Mouse (Mus musculus) forebrain, postnatal 0 days (tissue): Measurements from ENCODE around the gene Ppp4r4. TPM values are rescaled to one million over a fixed set of nuclear protein-coding genes. Genes with fewer than 3 reads are reported as not detected.

Source experiments
- ATAC-seq: fragments of 200-750 bp; cut with Nextera tagmentation; 2 replicates; pipeline ENCODE4 v1.8.0; 2017; ENCODE audit warnings: mild to moderate bottlenecking, moderate library complexity
- DNase-seq: peaks from one replicate; pipeline ENCODE4 v3.0.0-alpha.2; 2015
- H3K27ac ChIP-seq: fragments of 300-500 bp; sonication (generic); 2 replicates; pipeline ENCODE4 v1.5.1; 2014; ENCODE audit warnings: low read depth, mild to moderate bottlenecking, antibody characterized with exemption, low read length, moderate library complexity, mixed read lengths
- H3K27me3 ChIP-seq: fragments of 300-500 bp; sonication (generic); 2 replicates; pipeline ENCODE4 v1.6.1; 2014; ENCODE audit warnings: mild to moderate bottlenecking, low read length, mixed read lengths; ENCODE audit not compliant: insufficient read depth
- H3K36me3 ChIP-seq: fragments of 300-500 bp; sonication (generic); 2 replicates; pipeline ENCODE4 v1.6.1; 2014; ENCODE audit warnings: mild to moderate bottlenecking, moderate library complexity; ENCODE audit not compliant: insufficient read depth
- H3K4me1 ChIP-seq: fragments of 300-500 bp; sonication (generic); 2 replicates; pipeline ENCODE4 v1.6.1; 2014; ENCODE audit warnings: antibody characterized with exemption; ENCODE audit not compliant: insufficient read depth
- H3K4me2 ChIP-seq: fragments of 300-500 bp; sonication (generic); 2 replicates; pipeline ENCODE4 v1.6.1; 2014; ENCODE audit warnings: low read depth, mild to moderate bottlenecking, moderate library complexity
- H3K4me3 ChIP-seq: fragments of 300-500 bp; sonication (generic); 2 replicates; pipeline ENCODE4 v1.5.1; 2014; ENCODE audit warnings: low read depth, low read length, mixed read lengths
- H3K9ac ChIP-seq: fragments of 300-500 bp; sonication (generic); 2 replicates; pipeline ENCODE4 v1.6.1; 2014; ENCODE audit warnings: mild to moderate bottlenecking
- H3K9me3 ChIP-seq: fragments of 300-500 bp; sonication (generic); 2 replicates; pipeline ENCODE4 v1.6.1; 2016; ENCODE audit warnings: low read length
- CTCF ChIP-seq: sonication (generic); IDR thresholded peaks from 2 replicates; pipeline ENCODE4 v1.5.1; 2016; ENCODE audit warnings: antibody characterized with exemption, control low read depth, low read depth
- WGBS: fragments of 180-500 bp; shearing (Covaris S2); extraction: QIAGEN DNeasy Blood & Tissue Kit; methylation state at CpG from one replicate; pipeline ENCODE4 v1.1.7; 2014; 5-methylcytosine and 5-hydroxymethylcytosine counted together
- polyA plus RNA-seq: library from polyadenylated mRNA; unstranded; fragments of >200 nt; fragmentation: Nextera tagmentation; extraction: Ambion mirVana; gene quantifications from 2 replicates; pipeline ENCODE4 v1.2.1, GENCODE M21; 2015
- total RNA-seq: library from RNA; depleted of rRNA; stranded (reverse); fragments of >200 nt; gene quantifications from 2 replicates; pipeline ENCODE4 v1.2.3, GENCODE M21; 2014

Gene Ppp4r4
- total and polyA plus RNA-seq, 2 experiments from 2014 or later: 3.4 to 12.4 TPM

DNA sequence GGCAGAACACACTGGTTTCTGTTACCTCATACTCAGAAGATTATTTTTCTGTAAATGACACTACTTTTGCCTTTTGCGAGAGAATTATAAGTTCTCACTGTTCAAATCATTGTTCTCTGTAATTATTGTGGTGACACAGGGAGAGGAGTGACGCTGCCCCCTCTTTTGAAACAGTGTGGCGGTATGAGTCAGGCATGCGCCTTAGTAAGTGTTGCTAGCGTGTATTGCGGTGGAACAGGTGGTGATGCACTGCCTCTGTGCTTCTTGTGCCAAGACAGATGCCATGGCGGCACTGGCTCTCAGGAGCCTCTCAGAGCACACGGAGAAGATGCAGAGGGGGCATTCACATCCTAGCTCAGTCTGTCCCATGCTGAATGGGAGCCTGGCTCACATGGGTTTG, 22.2 kb upstream of the Ppp4r4 start:
- Histone ChIP-seq H3K9ac (no peak overlapping the region), H3K27ac (no peak overlapping the region), H3K9me3 (no peaks in the 10 kb centered on the region), H3K36me3 (no peaks in the 10 kb centered on the region), H3K27me3 (no peaks in the 10 kb centered on the region), H3K4me1 (peaks cover 6% of the 10 kb centered on the region; the same call in 1 of the 2 replicates), H3K4me3 (no peak overlapping the region), H3K4me2 (no peak overlapping the region)
- TF ChIP-seq CTCF: no peak
- 70% methylated on average over 8 of the region's 8 CpGs for WGBS
- DNase-seq (peak; percentile 18), ATAC-seq (no peak)

GRCm38 (mm10) chr12:103511586-103511985, 20.5 kb upstream of the Ppp4r4 start:
- no peaks in the 10 kb centered on the region for H3K27me3 ChIP-seq
- H3K4me3 ChIP-seq: no peak overlapping the region
- H3K9me3 ChIP-seq: no peaks in the 10 kb centered on the region
- H3K4me1 ChIP-seq: peaks cover 6% of the 10 kb centered on the region; the same call in 1 of the 2 replicates
- no peak for ATAC-seq
- H3K27ac ChIP-seq: no peak overlapping the region
- no peak overlapping the region for H3K4me2 ChIP-seq
- no peak for DNase-seq
- no peak for TF ChIP-seq CTCF
- H3K36me3 ChIP-seq: no peaks in the 10 kb centered on the region
- no peak overlapping the region for H3K9ac ChIP-seq
- 53% methylated on average over 2 of the region's 2 CpGs for WGBS

DNA sequence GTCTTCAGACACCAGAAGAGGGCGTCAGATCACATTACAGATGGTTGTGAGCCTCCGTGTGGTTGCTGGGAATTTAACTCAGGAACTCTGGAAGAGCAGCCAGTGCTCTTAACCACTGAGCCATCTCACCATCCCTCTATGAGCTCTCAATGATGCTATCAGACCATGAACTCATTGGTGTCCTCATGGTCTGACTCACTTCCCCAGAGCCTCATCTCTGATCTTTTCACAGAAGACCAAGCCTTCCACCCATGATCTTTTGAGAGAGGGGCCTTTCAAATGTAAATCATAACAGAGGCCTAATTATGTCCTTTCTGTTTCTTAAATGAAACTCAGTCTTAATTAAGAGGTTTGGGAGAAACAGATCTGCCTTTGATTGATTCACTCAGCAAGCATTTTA, 19.0 kb upstream of the Ppp4r4 start:
- TF ChIP-seq CTCF: no peak
- Histone ChIP-seq H3K9me3 (no peaks in the 10 kb centered on the region), H3K4me2 (no peak overlapping the region), H3K4me3 (no peak overlapping the region), H3K36me3 (no peaks in the 10 kb centered on the region), H3K4me1 (peaks cover 6% of the 10 kb centered on the region; the same call in 1 of the 2 replicates), H3K9ac (no peak overlapping the region), H3K27ac (no peak overlapping the region; the same call in 1 of the 2 replicates), H3K27me3 (no peaks in the 10 kb centered on the region; the same call in 1 of the 2 replicates)
- ATAC-seq (peak; percentile 42), DNase-seq (no peak)
- 54% methylated on average over 2 of the region's 2 CpGs for WGBS

DNA sequence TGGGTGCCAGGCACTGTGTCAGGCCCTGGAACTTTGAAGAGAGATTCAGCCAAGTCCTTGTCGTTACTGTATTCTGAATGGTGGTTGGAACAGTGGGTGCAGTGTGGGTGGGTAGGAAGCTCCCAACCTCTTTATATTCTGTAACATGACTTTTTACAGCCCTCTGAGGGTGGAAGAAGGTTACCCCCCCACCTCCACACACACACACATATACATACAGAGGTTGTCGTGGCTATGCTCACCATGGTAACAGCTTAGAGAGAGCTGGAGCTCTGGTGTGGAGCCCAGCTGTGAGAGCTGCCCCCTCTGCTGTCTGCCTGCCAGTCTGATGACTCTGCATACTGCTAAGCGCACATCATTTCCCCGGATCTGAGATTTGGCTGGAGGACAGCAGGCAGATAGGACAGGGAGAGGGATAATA, 18.6 kb upstream of the Ppp4r4 start:
- DNase-seq: peak; percentile 70
- Histone ChIP-seq H3K9ac (no peak overlapping the region), H3K36me3 (no peaks in the 10 kb centered on the region), H3K27ac (peak overlapping the region; percentile 23; the same call in 1 of the 2 replicates), H3K9me3 (no peaks in the 10 kb centered on the region), H3K4me1 (peaks cover 6% of the 10 kb centered on the region; the same call in 1 of the 2 replicates), H3K4me3 (no peak overlapping the region), H3K27me3 (no peaks in the 10 kb centered on the region; the same call in 1 of the 2 replicates), H3K4me2 (no peak overlapping the region)
- peak; percentile 95 for ATAC-seq
- peak; percentile 29; the same call in 1 of the 2 replicates for TF ChIP-seq CTCF
- 5% methylated on average over 4 of the region's 4 CpGs for WGBS

DNA sequence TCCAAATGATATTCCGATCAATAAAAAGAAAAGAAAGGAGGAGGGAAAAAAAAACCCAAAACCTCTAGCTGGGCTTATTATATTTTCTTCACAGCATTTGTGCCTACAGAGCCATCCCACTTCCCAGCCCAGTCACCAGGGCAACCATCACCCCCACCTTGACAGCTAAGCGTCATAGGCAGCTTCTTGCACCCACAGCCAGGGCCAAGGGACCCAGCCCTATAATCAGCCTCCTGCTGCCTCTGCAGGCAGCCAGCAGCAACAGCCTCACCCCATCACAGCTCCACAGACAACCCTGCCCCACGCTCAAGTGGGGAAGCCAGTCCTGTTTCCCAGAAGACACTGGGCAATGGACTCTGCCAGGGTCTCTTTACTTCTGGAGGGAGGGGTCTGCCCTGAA, 17.7 kb upstream of the Ppp4r4 start:
- TF ChIP-seq CTCF: no peak
- peaks cover 6% of the 10 kb centered on the region; the same call in 1 of the 2 replicates for H3K4me1 ChIP-seq
- no peaks in the 10 kb centered on the region; the same call in 1 of the 2 replicates for H3K27me3 ChIP-seq
- H3K27ac ChIP-seq: no peak overlapping the region
- WGBS: 59% methylated on average over 3 of the region's 3 CpGs
- peak; percentile 29; the same call in 1 of the 2 replicates for ATAC-seq
- no peak overlapping the region for H3K4me3 ChIP-seq
- no peaks in the 10 kb centered on the region for H3K36me3 ChIP-seq
- DNase-seq: no peak
- no peaks in the 10 kb centered on the region for H3K9me3 ChIP-seq
- no peak overlapping the region for H3K4me2 ChIP-seq
- no peak overlapping the region for H3K9ac ChIP-seq

GRCm38 (mm10) chr12:103515638-103516037, 16.4 kb upstream of the Ppp4r4 start:
- 81% methylated on average over 4 of the region's 4 CpGs for WGBS
- no peaks in the 10 kb centered on the region for H3K9me3 ChIP-seq
- no peak overlapping the region for H3K4me2 ChIP-seq
- ATAC-seq: no peak
- no peaks in the 10 kb centered on the region for H3K36me3 ChIP-seq
- H3K4me3 ChIP-seq: no peak overlapping the region
- no peak overlapping the region for H3K9ac ChIP-seq
- H3K27me3 ChIP-seq: no peaks in the 10 kb centered on the region; the same call in 1 of the 2 replicates
- H3K27ac ChIP-seq: no peak overlapping the region
- no peak for DNase-seq
- peaks cover 6% of the 10 kb centered on the region; the same call in 1 of the 2 replicates for H3K4me1 ChIP-seq
- no peak for TF ChIP-seq CTCF

DNA sequence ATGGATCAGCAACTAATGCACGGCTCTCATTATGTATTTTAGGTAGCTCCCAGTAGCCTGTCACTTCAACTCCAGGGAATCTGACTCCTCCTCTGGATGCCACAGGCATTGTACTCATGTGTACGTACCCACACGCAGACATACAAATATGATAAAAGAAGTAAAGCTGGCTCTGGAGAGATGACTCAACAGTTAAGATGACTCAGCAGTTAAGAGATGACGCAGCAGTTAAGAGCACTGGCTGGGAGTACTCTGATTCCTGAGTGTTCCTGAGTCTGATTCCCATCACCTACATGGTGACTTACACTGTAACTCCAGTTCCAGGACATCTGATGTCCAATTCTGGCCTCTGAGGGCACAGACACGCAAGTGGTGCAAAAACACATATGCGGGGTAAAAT, 13.4 kb upstream of the Ppp4r4 start:
- WGBS: 93% methylated on average over 6 of the region's 6 CpGs
- H3K4me2 ChIP-seq: no peak overlapping the region
- H3K4me1 ChIP-seq: peaks cover 5% of the 10 kb centered on the region; the same call in 1 of the 2 replicates
- ATAC-seq (no peak), DNase-seq (no peak)
- no peak overlapping the region for H3K9ac ChIP-seq
- H3K27ac ChIP-seq: no peak overlapping the region
- no peak overlapping the region for H3K4me3 ChIP-seq
- H3K27me3 ChIP-seq: no peaks in the 10 kb centered on the region; the same call in 1 of the 2 replicates
- no peaks in the 10 kb centered on the region for H3K36me3 ChIP-seq
- no peak for TF ChIP-seq CTCF
- peaks cover 7% of the 10 kb centered on the region; the same call in 1 of the 2 replicates for H3K9me3 ChIP-seq
